Mouse (Mus musculus) midbrain, embryonic 11.5 days (tissue): Measurements from ENCODE around the gene Dennd6a. TPM values are rescaled to one million over a fixed set of nuclear protein-coding genes. Genes with fewer than 3 reads are reported as not detected.
"Not testable (repeated sequence)": the region's sequence is repeated elsewhere in the genome, so short reads cannot be mapped to it uniquely, and the experiment has no call there.

Source experiments
- ATAC-seq: fragments of 200-750 bp; cut with Nextera tagmentation; 2 replicates; pipeline ENCODE4 v1.8.0; 2017; ENCODE audit warnings: moderate TSS enrichment, moderate library complexity; ENCODE audit not compliant: low FRiP score
- DNase-seq: peaks from one replicate; pipeline ENCODE4 v3.0.0; 2015; ENCODE audit warnings: low spot score; ENCODE audit errors: missing footprints
- H3K27ac ChIP-seq: fragments of 300-500 bp; sonication (generic); 2 replicates; pipeline ENCODE4 v1.5.1; 2014; ENCODE audit warnings: low read depth, low read length
- H3K27me3 ChIP-seq: fragments of 300-500 bp; sonication (generic); 2 replicates; pipeline ENCODE4 v1.6.1; 2014; ENCODE audit warnings: mild to moderate bottlenecking, low read length, moderate library complexity, mixed read lengths; ENCODE audit not compliant: control insufficient read depth, insufficient read depth
- H3K36me3 ChIP-seq: fragments of 300-500 bp; sonication (generic); 2 replicates; pipeline ENCODE4 v1.6.1; 2014; ENCODE audit warnings: mild to moderate bottlenecking, low read length, moderate library complexity, mixed read lengths; ENCODE audit not compliant: control insufficient read depth, insufficient read depth
- H3K4me1 ChIP-seq: fragments of 300-500 bp; sonication (generic); 2 replicates; pipeline ENCODE4 v1.6.1; 2014; ENCODE audit warnings: low read length; ENCODE audit not compliant: control insufficient read depth, insufficient read depth
- H3K4me2 ChIP-seq: fragments of 300-500 bp; sonication (generic); 2 replicates; pipeline ENCODE4 v1.6.1; 2014; ENCODE audit warnings: mild to moderate bottlenecking, moderate library complexity
- H3K4me3 ChIP-seq: fragments of 300-500 bp; sonication (generic); 2 replicates; pipeline ENCODE4 v1.5.1; 2014; ENCODE audit warnings: low read depth, low read length
- H3K9ac ChIP-seq: fragments of 300-500 bp; sonication (generic); 2 replicates; pipeline ENCODE4 v1.6.1; 2014; ENCODE audit warnings: low read length
- H3K9me3 ChIP-seq: fragments of 300-500 bp; sonication (generic); 2 replicates; pipeline ENCODE4 v1.6.1; 2016; ENCODE audit warnings: low read length; ENCODE audit not compliant: control insufficient read depth
- WGBS: fragments of 180-500 bp; shearing (Covaris S2); extraction: QIAGEN DNeasy Blood & Tissue Kit; methylation state at CpG from one replicate; pipeline ENCODE4 v1.1.7; 2014; 5-methylcytosine and 5-hydroxymethylcytosine counted together
- polyA plus RNA-seq: library from polyadenylated mRNA; unstranded; fragments of >200 nt; fragmentation: Nextera tagmentation; extraction: Ambion mirVana; gene quantifications from 2 replicates; pipeline ENCODE4 v1.2.1, GENCODE M21; 2014

The Dennd6a gene
- polyA plus RNA-seq, result 37.9 and 39.7 TPM in 2 replicates

GRCm38 (mm10) chr14:26573556-26573955, at the start of gene Dennd6a:
TSS of gene Dennd6a (plus strand) at chr14:26573856.
- H3K4me3 ChIP-seq, DNase-seq, H3K27ac ChIP-seq, H3K4me1 ChIP-seq, H3K27me3 ChIP-seq, H3K9ac ChIP-seq, H3K4me2 ChIP-seq, H3K36me3 ChIP-seq, H3K9me3 ChIP-seq, ATAC-seq: not testable (repeated sequence)
- WGBS, result 93% methylated on average over 5 of the region's 5 CpGs

GRCm38 (mm10) chr14:26525955-26526354, 47.7 kb upstream of the Dennd6a start:
- no peak for ATAC-seq
- no peaks in the 10 kb centered on the region for H3K36me3 ChIP-seq

GRCm38 (mm10) chr14:26528296-26528695, 45.4 kb upstream of the Dennd6a start:
- Histone ChIP-seq H3K9me3 (no peaks in the 10 kb centered on the region), H3K27ac (no peak overlapping the region), H3K9ac (no peak overlapping the region), H3K36me3 (no peaks in the 10 kb centered on the region), H3K4me3 (no peak overlapping the region), H3K27me3 (no peaks in the 10 kb centered on the region), H3K4me2 (no peak overlapping the region), H3K4me1 (peaks cover 10% of the 10 kb centered on the region)
- ATAC-seq (no peak), DNase-seq (no peak)
- WGBS, result 80% methylated on average over 2 of the region's 2 CpGs

More at GRCm38 (mm10) chr14:26525955-26526354, 47.7 kb upstream of the Dennd6a start:
- no peak for DNase-seq
- H3K27me3 ChIP-seq, result no peaks in the 10 kb centered on the region
- no peaks in the 10 kb centered on the region for H3K4me1 ChIP-seq
- WGBS, result 61% methylated on average over 3 of the region's 3 CpGs
- H3K9ac ChIP-seq, result no peak overlapping the region
- no peak overlapping the region for H3K27ac ChIP-seq
- H3K4me2 ChIP-seq, result no peak overlapping the region
- no peaks in the 10 kb centered on the region for H3K9me3 ChIP-seq
- no peak overlapping the region for H3K4me3 ChIP-seq

- DNase-seq (peak; percentile 66), ATAC-seq (no peak)
- WGBS, result 78% methylated on average over 7 of the region's 7 CpGs
- Histone ChIP-seq H3K9ac (no peak overlapping the region), H3K4me2 (no peak overlapping the region), H3K36me3 (no peaks in the 10 kb centered on the region), H3K4me3 (no peak overlapping the region), H3K9me3 (no peaks in the 10 kb centered on the region), H3K27me3 (no peaks in the 10 kb centered on the region), H3K27ac (no peak overlapping the region), H3K4me1 (peaks cover 13% of the 10 kb centered on the region)
Measured at GRCm38 (mm10) chr14:26530350-26530749, 43.3 kb upstream of the Dennd6a start.

GRCm38 (mm10) chr14:26531410-26532313, 42.0 kb upstream of the Dennd6a start:
- Histone ChIP-seq H3K27me3 (no peaks in the 10 kb centered on the region), H3K4me2 (no peak overlapping the region), H3K4me3 (no peak overlapping the region), H3K27ac (no peak overlapping the region), H3K36me3 (no peaks in the 10 kb centered on the region), H3K4me1 (peaks cover 13% of the 10 kb centered on the region), H3K9ac (no peak overlapping the region), H3K9me3 (no peaks in the 10 kb centered on the region)
- ATAC-seq, result no peak
- 85% methylated on average over 10 of the region's 10 CpGs for WGBS
- no peak for DNase-seq

- Histone ChIP-seq H3K36me3 (no peaks in the 10 kb centered on the region), H3K27me3 (no peaks in the 10 kb centered on the region), H3K4me1 (peaks cover 13% of the 10 kb centered on the region), H3K9me3 (no peaks in the 10 kb centered on the region), H3K27ac (no peak overlapping the region), H3K4me3 (peak overlapping the region; percentile 94), H3K4me2 (peak overlapping the region; percentile 96), H3K9ac (no peak overlapping the region; the same call in 1 of the 2 replicates)
- WGBS, result 71% methylated on average over 9 of the region's 9 CpGs
- DNase-seq, result no peak
- ATAC-seq, result no peak
Measured at GRCm38 (mm10) chr14:26532752-26533151, 40.9 kb upstream of the Dennd6a start.

GRCm38 (mm10) chr14:26533267-26533666, 40.4 kb upstream of the Dennd6a start:
- Histone ChIP-seq H3K4me3 (peak overlapping the region; percentile 94), H3K9ac (peak overlapping the region; percentile 88; the same call in 1 of the 2 replicates), H3K4me1 (peaks cover 13% of the 10 kb centered on the region), H3K9me3 (no peaks in the 10 kb centered on the region), H3K27me3 (no peaks in the 10 kb centered on the region), H3K27ac (no peak overlapping the region), H3K4me2 (peak overlapping the region; percentile 96), H3K36me3 (no peaks in the 10 kb centered on the region)
- ATAC-seq (no peak), DNase-seq (no peak)
- 28% methylated on average over 19 of the region's 19 CpGs for WGBS

GRCm38 (mm10) chr14:26533821-26534756, 39.6 kb upstream of the Dennd6a start:
- no peaks in the 10 kb centered on the region for H3K9me3 ChIP-seq
- under 1% methylated on average over 74 of the region's 92 CpGs for WGBS
- H3K4me2 ChIP-seq, result peak overlapping the region; percentile 96
- no peaks in the 10 kb centered on the region for H3K36me3 ChIP-seq
- H3K4me3 ChIP-seq, result peak overlapping the region; percentile 94
- peaks cover 13% of the 10 kb centered on the region for H3K4me1 ChIP-seq
- ATAC-seq (peak; percentile 89), DNase-seq (peak; percentile 97)
- peak overlapping the region; percentile 64 for H3K27ac ChIP-seq
- peak overlapping the region; percentile 88 for H3K9ac ChIP-seq
- H3K27me3 ChIP-seq, result no peaks in the 10 kb centered on the region
